Mouse (Mus musculus) CH12.LX (cell line): ENCODE data around the gene Chrm4. TPM values are rescaled to one million over a fixed set of nuclear protein-coding genes. Genes with fewer than 3 reads are reported as not detected.

Experiments used
- DNase-seq: peaks from one replicate; pipeline ENCODE4 v3.0.0-alpha.2; 2013; ENCODE audit errors: extremely low read depth
- H3K27ac ChIP-seq: 2 replicates; pipeline ENCODE4 v1.5.1; 2012; ENCODE audit warnings: low read depth, mild to moderate bottlenecking, control low read depth, moderate library complexity; ENCODE audit not compliant: insufficient read depth
- H3K27me3 ChIP-seq: replicated peaks from 2 replicates; pipeline ENCODE3; 2012; ENCODE audit warnings: inconsistent platforms
- H3K36me3 ChIP-seq, 2 experiments: replicated peaks in 1 of 2; 2 replicates each; pipeline versions ENCODE3 to v1.6.1; 2012; ENCODE audit warnings: inconsistent platforms in 1 of 2, low read length in 1 of 2, mild to moderate bottlenecking in 1 of 2, mixed read lengths in 1 of 2, moderate library complexity in 1 of 2; ENCODE audit not compliant: control insufficient read depth in 1 of 2, insufficient read depth in 1 of 2
- H3K4me1 ChIP-seq, 2 experiments: 2 replicates each; pipeline ENCODE4 v1.6.1; 2012; ENCODE audit warnings: inconsistent platforms in 1 of 2, moderate library complexity in 1 of 2; ENCODE audit not compliant: insufficient read depth in 2 of 2, control insufficient read depth in 1 of 2
- H3K4me2 ChIP-seq: 2 replicates; pipeline ENCODE4 v1.6.1; 2012; ENCODE audit warnings: low read depth, mild to moderate bottlenecking, control low read depth; ENCODE audit not compliant: poor library complexity, insufficient read depth, severe bottlenecking
- H3K4me3 ChIP-seq, 3 experiments: fragments of 150-350 bp in 1 of 3; sonication (generic) in 1 of 3; replicated peaks in 1 of 3; 2 replicates each; pipeline versions ENCODE3 to v1.5.1; 2011 to 2012; ENCODE audit warnings: low read depth in 2 of 3, low read length in 2 of 3, mild to moderate bottlenecking in 2 of 3, moderate library complexity in 2 of 3, control low read depth in 1 of 3, improper control_type of control experiment in 1 of 3, inconsistent platforms in 1 of 3, mixed read lengths in 1 of 3; ENCODE audit not compliant: poor library complexity in 1 of 3
- H3K79me2 ChIP-seq: replicated peaks from 2 replicates; pipeline ENCODE4 v1.6.1; 2012; ENCODE audit warnings: mild to moderate bottlenecking, moderate library complexity; ENCODE audit not compliant: control insufficient read depth, poor library complexity, insufficient read depth, severe bottlenecking; ENCODE audit errors: extremely low read depth
- H3K9ac ChIP-seq: 2 replicates; pipeline ENCODE4 v1.6.1; 2012; ENCODE audit warnings: low read depth, mild to moderate bottlenecking, control low read depth, moderate library complexity; ENCODE audit not compliant: insufficient read depth
- H3K9me3 ChIP-seq: replicated peaks from 2 replicates; pipeline ENCODE3; 2012; ENCODE audit warnings: low read length, inconsistent platforms, mixed read lengths
- BHLHE40 ChIP-seq: IDR thresholded peaks from 2 replicates; pipeline ENCODE4 v1.6.1; 2011; ENCODE audit warnings: mild to moderate bottlenecking, low read depth, low read length, improper control_type of control experiment
- CHD1 ChIP-seq: IDR thresholded peaks from 2 replicates; pipeline ENCODE4 v1.6.1; 2012; ENCODE audit warnings: low read depth, low read length, improper control_type of control experiment, inconsistent platforms
- CHD2 ChIP-seq: IDR thresholded peaks from 2 replicates; pipeline ENCODE4 v1.6.1; 2011; ENCODE audit warnings: low read length, improper control_type of control experiment
- ETS1 ChIP-seq: conservative IDR thresholded peaks from 2 replicates; pipeline ENCODE4 v1.6.1; 2012; ENCODE audit warnings: low read depth, mild to moderate bottlenecking, inconsistent platforms, low read length, improper control_type of control experiment, moderate library complexity
- HCFC1 ChIP-seq: IDR thresholded peaks from 2 replicates; pipeline ENCODE4 v1.6.1; 2012; ENCODE audit warnings: low read depth, mild to moderate bottlenecking, inconsistent platforms, low read length, improper control_type of control experiment
- IRF4 ChIP-seq: IDR thresholded peaks from 2 replicates; pipeline ENCODE4 v1.6.1; 2014; ENCODE audit warnings: low read depth, mild to moderate bottlenecking, inconsistent platforms, low read length, improper control_type of control experiment
- JUND ChIP-seq: conservative IDR thresholded peaks from 2 replicates; pipeline ENCODE4 v1.6.1; 2011; ENCODE audit warnings: low read depth, low read length, improper control_type of control experiment
- KAT2A ChIP-seq: IDR thresholded peaks from 2 replicates; pipeline ENCODE4 v1.6.1; 2012; ENCODE audit warnings: low read length, improper control_type of control experiment, inconsistent platforms; ENCODE audit not compliant: insufficient replicate concordance
- NRF1 ChIP-seq: IDR thresholded peaks from 2 replicates; pipeline ENCODE4 v1.6.1; 2014; ENCODE audit warnings: low read depth, mild to moderate bottlenecking, inconsistent platforms, low read length, improper control_type of control experiment, moderate library complexity
- POLR2AphosphoS2 ChIP-seq: IDR thresholded peaks from 2 replicates; pipeline ENCODE4 v1.6.1; 2011; ENCODE audit warnings: low read depth, low read length, improper control_type of control experiment
- RAD21 ChIP-seq: IDR thresholded peaks from 2 replicates; pipeline ENCODE4 v1.6.1; 2011; ENCODE audit warnings: low read depth, mild to moderate bottlenecking, low read length, improper control_type of control experiment, moderate library complexity
- SIN3A ChIP-seq: IDR thresholded peaks from 2 replicates; pipeline ENCODE4 v1.6.1; 2012; ENCODE audit warnings: low read length, improper control_type of control experiment, inconsistent platforms
- TBP ChIP-seq: conservative IDR thresholded peaks from 2 replicates; pipeline ENCODE4 v1.6.1; 2011; ENCODE audit warnings: low read depth, low read length, improper control_type of control experiment
- TCF12 ChIP-seq: IDR thresholded peaks from 2 replicates; pipeline ENCODE4 v1.6.1; 2014; ENCODE audit warnings: low read depth, mild to moderate bottlenecking, inconsistent platforms, low read length, improper control_type of control experiment
- USF1 ChIP-seq: IDR thresholded peaks from 2 replicates; pipeline ENCODE4 v1.6.1; 2014; ENCODE audit warnings: low read depth, mild to moderate bottlenecking, inconsistent platforms, low read length, improper control_type of control experiment
- ZKSCAN1 ChIP-seq: IDR thresholded peaks from 2 replicates; pipeline ENCODE4 v1.6.1; 2012; ENCODE audit warnings: low read depth, inconsistent platforms, low read length, improper control_type of control experiment, borderline replicate concordance
- dilution Hi-C: fragments of 300-500 bp; cut with MboI; formaldehyde crosslinking; loops from 2 replicates; pipeline ENCODE4 v1.14.3; 2020; ENCODE audit warnings: low sequenced_read_pairs; ENCODE audit not compliant: extremely low pct_unique_long_range_greater_than_20kb, extremely low pct_ligation_motif_present
- in situ Hi-C: fragments of 300-500 bp; cut with MboI; formaldehyde crosslinking; loops from 3 replicates; pipeline ENCODE4 v1.14.3; 2019; ENCODE audit warnings: low sequenced_read_pairs, low pct_ligation_motif_present, low pct_unique_long_range_greater_than_20kb, mixed read lengths
- polyA plus RNA-seq: library from polyadenylated mRNA; unstranded; fragments of >175 nt; gene quantifications from 2 replicates; pipeline ENCODE4 v1.2.1, GENCODE M21; 2012; ENCODE audit warnings: low read depth; ENCODE audit not compliant: insufficient read length
- total RNA-seq, 2 experiments: library from RNA; depleted of rRNA; stranded (reverse); fragments of 300-350 nt in 1 of 2; fragments of >200 nt in 1 of 2; gene quantifications; 2 replicates each; pipeline ENCODE4 v1.2.3; 2012 to 2014

Gene Chrm4
- total and polyA plus RNA-seq, 3 experiments: 10.0 to 15.1 (median 14.4) TPM

GRCm38 (mm10) chr2:91884616-91885015, 42.4 kb upstream of the Chrm4 start:
- H3K9ac ChIP-seq: no peak overlapping the region
- peaks cover 2% of the 10 kb centered on the region; the same call in 1 of the 2 replicates for H3K79me2 ChIP-seq
- in situ Hi-C loops: no loop called here
- H3K27ac ChIP-seq: no peak overlapping the region
- DNase-seq: no peak
- peaks cover 22 to 49% of the 10 kb centered on the region in 2 experiments for H3K36me3 ChIP-seq
- H3K4me3 ChIP-seq: no peak overlapping the region
- H3K27me3 ChIP-seq: no peaks in the 10 kb centered on the region
- dilution Hi-C loops: no loop called here
- TF ChIP-seq ETS1 (no peak), POLR2AphosphoS2 (no peak), BHLHE40 (no peak), HCFC1 (no peak)
- H3K4me1 ChIP-seq: no peaks in the 10 kb centered on the region
- H3K4me2 ChIP-seq: no peak overlapping the region
- H3K9me3 ChIP-seq: no peaks in the 10 kb centered on the region

DNA sequence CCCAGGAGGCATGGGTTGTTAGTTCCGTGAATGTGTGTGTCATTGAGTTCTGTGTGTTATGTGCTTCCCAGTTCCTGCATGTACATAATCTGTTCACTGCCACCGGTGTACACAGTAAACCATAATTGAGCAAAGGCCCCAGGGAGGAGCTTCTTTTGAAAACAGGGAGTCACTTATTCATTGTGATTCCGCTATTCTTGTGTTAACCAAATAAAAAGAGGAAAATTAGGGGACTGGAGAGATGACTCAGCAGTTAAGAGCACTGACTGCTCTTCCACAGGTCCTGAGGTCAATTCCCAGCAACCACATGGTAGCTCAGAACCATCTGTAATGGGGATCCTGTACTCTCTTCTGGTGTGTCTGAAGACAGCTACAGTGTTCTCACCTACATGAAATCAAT, 32.3 kb upstream of the Chrm4 start:
- in situ Hi-C loops: no loop called here
- no peaks in the 10 kb centered on the region for H3K79me2 ChIP-seq
- no peaks in the 10 kb centered on the region for H3K9me3 ChIP-seq
- dilution Hi-C loops: no loop called here
- DNase-seq: no peak
- no peak overlapping the region for H3K9ac ChIP-seq
- H3K4me2 ChIP-seq: no peak overlapping the region
- no peaks in the 10 kb centered on the region for H3K27me3 ChIP-seq
- TF ChIP-seq TCF12 (no peak), SIN3A (no peak), ZKSCAN1 (no peak), NRF1 (no peak), JUND (no peak), IRF4 (no peak), TBP (no peak), CHD1 (no peak)
- no peak overlapping the region for H3K27ac ChIP-seq
- peaks cover 9 to 72% of the 10 kb centered on the region in 2 experiments for H3K36me3 ChIP-seq
- H3K4me1 ChIP-seq: no peaks in the 10 kb centered on the region
- H3K4me3 ChIP-seq: no peak overlapping the region

DNA sequence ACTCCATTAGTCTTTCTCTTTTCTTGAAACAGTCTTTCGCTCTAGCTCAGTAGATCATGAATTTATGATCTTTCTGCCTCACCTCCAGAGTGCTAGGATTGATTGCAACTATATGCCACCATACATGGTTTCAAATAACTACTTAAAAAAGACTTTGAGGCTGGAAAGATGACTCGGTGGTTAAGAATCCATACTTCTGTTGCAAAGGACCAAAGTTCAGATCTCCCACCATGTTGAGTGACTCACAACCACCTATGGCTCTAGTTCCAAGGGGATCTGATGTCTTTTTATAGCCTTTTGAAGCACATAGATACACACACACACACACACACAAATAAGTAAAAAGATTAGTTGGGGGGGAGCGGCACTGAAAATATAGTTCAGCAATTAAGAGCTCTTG, 31.6 kb upstream of the Chrm4 start:
- H3K36me3 ChIP-seq: peaks cover 10 to 72% of the 10 kb centered on the region in 2 experiments
- no peaks in the 10 kb centered on the region for H3K9me3 ChIP-seq
- no peaks in the 10 kb centered on the region for H3K79me2 ChIP-seq
- in situ Hi-C loops: no loop called here
- no peaks in the 10 kb centered on the region for H3K4me1 ChIP-seq
- TF ChIP-seq RAD21 (no peak), KAT2A (no peak), CHD2 (no peak), USF1 (no peak)
- H3K4me3 ChIP-seq: no peak overlapping the region
- dilution Hi-C loops: no loop called here
- DNase-seq: no peak
- no peak overlapping the region for H3K4me2 ChIP-seq
- H3K27me3 ChIP-seq: no peaks in the 10 kb centered on the region
- no peak overlapping the region for H3K9ac ChIP-seq
- H3K27ac ChIP-seq: no peak overlapping the region
